In the genomic region with DNA sequence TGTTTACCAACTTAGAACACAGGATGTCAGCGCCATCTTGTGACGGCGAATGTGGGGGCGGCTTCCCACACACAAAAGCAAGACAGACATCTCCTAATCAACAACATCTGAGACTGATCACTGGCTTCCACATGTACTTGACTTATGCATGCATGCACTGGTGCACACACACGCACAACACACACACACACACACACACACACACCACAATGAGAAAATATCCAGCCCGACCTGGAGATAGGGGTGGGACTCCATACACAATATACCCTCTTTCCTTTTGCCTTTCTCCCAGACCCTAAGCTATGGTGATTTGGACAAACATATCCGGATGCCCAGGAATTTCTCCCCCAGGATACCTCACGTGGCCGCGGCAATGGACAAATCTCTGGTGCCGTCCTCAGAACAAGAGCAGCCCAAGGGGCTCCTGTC, we compare ENCODE assay signal across 8 mouse cellular contexts. TPM values are rescaled to one million over a fixed set of nuclear protein-coding genes. Genes with fewer than 3 reads are reported as not detected.
DNase-seq lines count a peak whose midpoint lies in the region; ATAC-seq lines count a peak whose summit lies in the region.

No protein-coding gene starts in this region.

- 42% methylated on average over 11 of the region's 11 CpGs for WGBS in heart, embryonic 15.5 days
- WGBS in stomach, embryonic 14.5 days = 32% methylated on average over 11 of the region's 11 CpGs

- H3K4me3 ChIP-seq in heart, embryonic 15.5 days = peak overlapping the region; percentile 24; the same call in 1 of the 2 replicates
- no peak overlapping the region for H3K4me3 ChIP-seq in stomach, embryonic 14.5 days (ENCODE audit: low read depth, low read length)

- peak overlapping the region; percentile 42 for H3K4me2 ChIP-seq in heart, embryonic 15.5 days
- peak overlapping the region; percentile 22; the same call in 1 of the 2 replicates for H3K4me2 ChIP-seq in stomach, embryonic 14.5 days (replicated peaks; ENCODE audit: low read depth, low read length)

- no peaks in the 10 kb centered on the region for H3K36me3 ChIP-seq in heart, embryonic 15.5 days
- H3K36me3 ChIP-seq in stomach, embryonic 14.5 days (ENCODE audit: control insufficient read depth, insufficient read depth, low read length) = no peaks in the 10 kb centered on the region

- ATAC-seq in common myeloid progenitor, adult 5-6 weeks (replicated peaks; ENCODE audit: low read depth, poor library complexity, severe bottlenecking) = peak; percentile 29; the same call in 1 of the 2 replicates
- no peak for ATAC-seq in heart, embryonic 15.5 days (replicated peaks; ENCODE audit: insufficient number of reproducible peaks, insufficient read depth, low FRiP score, low read depth)
- peak; percentile 36 for ATAC-seq in megakaryocyte progenitor cell, adult 5-6 weeks (replicated peaks; ENCODE audit: poor library complexity)
- no peak for ATAC-seq in stomach, embryonic 14.5 days (ENCODE audit: insufficient number of reproducible peaks, insufficient read depth, low FRiP score, low read depth)

- no peaks in the 10 kb centered on the region for H3K27me3 ChIP-seq in heart, embryonic 15.5 days
- H3K27me3 ChIP-seq in stomach, embryonic 14.5 days (ENCODE audit: control insufficient read depth, insufficient read depth, low read length) = no peaks in the 10 kb centered on the region

- DNase-seq in adrenal gland, adult (ENCODE audit: inconsistent age in 2 of 2, low spot score in 1 of 2) = peak; percentile 36 to 66
- no peak for DNase-seq in adrenal gland, postnatal 4 days (ENCODE audit: low spot score in 2 of 2)
- peak; percentile 31 to 50 for DNase-seq in kidney, postnatal 25 days
- no peak for DNase-seq in left cerebral cortex, adult 11 months (ENCODE audit: low spot score)

- H3K9me3 ChIP-seq in heart, embryonic 15.5 days (replicated peaks) = no peaks in the 10 kb centered on the region
- H3K9me3 ChIP-seq in stomach, embryonic 14.5 days (ENCODE audit: control insufficient read depth, low read depth, low read length) = no peaks in the 10 kb centered on the region

- H3K9ac ChIP-seq in heart, embryonic 15.5 days = peak overlapping the region; percentile 22; the same call in 1 of the 2 replicates
- no peak overlapping the region for H3K9ac ChIP-seq in stomach, embryonic 14.5 days (replicated peaks; ENCODE audit: low read depth, low read length)

- peaks cover 13% of the 10 kb centered on the region for H3K4me1 ChIP-seq in heart, embryonic 15.5 days (replicated peaks)
- peaks cover 10% of the 10 kb centered on the region; the same call in 1 of the 2 replicates for H3K4me1 ChIP-seq in stomach, embryonic 14.5 days (ENCODE audit: control insufficient read depth, insufficient read depth, low read length)

- peak overlapping the region; percentile 64 for H3K27ac ChIP-seq in heart, embryonic 15.5 days
- peak overlapping the region; percentile 39; the same call in 1 of the 2 replicates for H3K27ac ChIP-seq in stomach, embryonic 14.5 days (ENCODE audit: low read length)

RNA-seq across cellular contexts. Expression of a gene that starts 3.2 kb away (rescaled TPM):
- total RNA-seq in adrenal gland, postnatal 4 days (2021) = 10 to 100 TPM; 87.2 to 88.1 TPM
- total RNA-seq in common myeloid progenitor, adult 5-6 weeks (2017) = 56.2 and 68.3 TPM in 2 replicates
- 35.0 and 48.7 TPM in 2 replicates for polyA plus RNA-seq in heart, embryonic 15.5 days (2015; fragmentation: Nextera tagmentation; extraction: Ambion mirVana)
- 46.2 and 48.8 TPM in 2 replicates for total RNA-seq in megakaryocyte progenitor cell, adult 5-6 weeks (2015)
- 45.5 and 48.9 TPM in 2 replicates for total RNA-seq in megakaryocyte progenitor cell, adult 5-6 weeks (2017)
- polyA plus RNA-seq in stomach, embryonic 14.5 days (2014; fragmentation: Nextera tagmentation; extraction: Ambion mirVana) = 61.9 and 63.0 TPM in 2 replicates

RNA-seq across cellular contexts. Expression of a gene that starts 25.6 kb away (rescaled TPM):
- under 1 TPM; 0.31 to 0.92 TPM for total RNA-seq in adrenal gland, postnatal 4 days (2021)
- not detected in 2 replicates for total RNA-seq in common myeloid progenitor, adult 5-6 weeks (2017)
- polyA plus RNA-seq in heart, embryonic 15.5 days (2015; fragmentation: Nextera tagmentation; extraction: Ambion mirVana) = 0.08 and 0.46 TPM in 2 replicates
- 0.15 and 0.20 TPM in 2 replicates for total RNA-seq in megakaryocyte progenitor cell, adult 5-6 weeks (2015)
- total RNA-seq in megakaryocyte progenitor cell, adult 5-6 weeks (2017) = not detected in 2 replicates
- polyA plus RNA-seq in stomach, embryonic 14.5 days (2014; fragmentation: Nextera tagmentation; extraction: Ambion mirVana) = 0.07 and 0.38 TPM in 2 replicates

RNA-seq across cellular contexts. Expression of a gene that starts 32.4 kb away (rescaled TPM):
- 10 to 100 TPM; 27.3 to 28.6 TPM for total RNA-seq in adrenal gland, postnatal 4 days (2021)
- 14.5 and 21.1 TPM in 2 replicates for total RNA-seq in common myeloid progenitor, adult 5-6 weeks (2017)
- 10.1 and 11.5 TPM in 2 replicates for polyA plus RNA-seq in heart, embryonic 15.5 days (2015; fragmentation: Nextera tagmentation; extraction: Ambion mirVana)
- total RNA-seq in megakaryocyte progenitor cell, adult 5-6 weeks (2015) = 5.6 and 6.3 TPM in 2 replicates
- total RNA-seq in megakaryocyte progenitor cell, adult 5-6 weeks (2017) = 11.0 and 17.9 TPM in 2 replicates
- 7.7 and 11.1 TPM in 2 replicates for polyA plus RNA-seq in stomach, embryonic 14.5 days (2014; fragmentation: Nextera tagmentation; extraction: Ambion mirVana)

RNA-seq across cellular contexts. Expression of a gene that starts 39.0 kb away (rescaled TPM):
- not detected for total RNA-seq in adrenal gland, postnatal 4 days (2021)
- total RNA-seq in common myeloid progenitor, adult 5-6 weeks (2017) = not detected in 2 replicates
- not detected in 2 replicates for polyA plus RNA-seq in heart, embryonic 15.5 days (2015; fragmentation: Nextera tagmentation; extraction: Ambion mirVana)
- total RNA-seq in megakaryocyte progenitor cell, adult 5-6 weeks (2015) = not detected in 2 replicates
- not detected in 2 replicates for total RNA-seq in megakaryocyte progenitor cell, adult 5-6 weeks (2017)
- not detected in 2 replicates for polyA plus RNA-seq in stomach, embryonic 14.5 days (2014; fragmentation: Nextera tagmentation; extraction: Ambion mirVana)

RNA-seq across cellular contexts. Expression of a gene that starts 50.9 kb away (rescaled TPM):
- total RNA-seq in adrenal gland, postnatal 4 days (2021) = 10 to 100 TPM; 55.5 to 60.6 TPM
- 14.7 and 28.0 TPM in 2 replicates for total RNA-seq in common myeloid progenitor, adult 5-6 weeks (2017)
- 19.2 and 24.9 TPM in 2 replicates for polyA plus RNA-seq in heart, embryonic 15.5 days (2015; fragmentation: Nextera tagmentation; extraction: Ambion mirVana)
- total RNA-seq in megakaryocyte progenitor cell, adult 5-6 weeks (2015) = 16.5 and 19.1 TPM in 2 replicates
- 23.8 and 31.4 TPM in 2 replicates for total RNA-seq in megakaryocyte progenitor cell, adult 5-6 weeks (2017)
- 20.7 and 25.8 TPM in 2 replicates for polyA plus RNA-seq in stomach, embryonic 14.5 days (2014; fragmentation: Nextera tagmentation; extraction: Ambion mirVana)

Comparison
In these comparisons a context has a peak if more than half of its experiments do, and no peak if none do; other contexts are left out.
1. DNase-seq: peak in adrenal gland, adult (2 of 2) and kidney, postnatal 25 days (2 of 2); none in adrenal gland, postnatal 4 days (0 of 2) and left cerebral cortex, adult 11 months (single experiment).
2. ATAC-seq: peak in common myeloid progenitor, adult 5-6 weeks (single experiment) and megakaryocyte progenitor cell, adult 5-6 weeks (single experiment); none in heart, embryonic 15.5 days (single experiment) and stomach, embryonic 14.5 days (single experiment).